Mouse (Mus musculus): ENCODE measurements around the gene Uox. TPM values are rescaled to one million over a fixed set of nuclear protein-coding genes. Genes with fewer than 3 reads are reported as not detected.

Gene Uox
- total and polyA plus RNA-seq, 2 experiments = 512 to 1,668 TPM

GRCm38 (mm10) chr3:146589523-146589922, 19.3 kb downstream of the Uox start:
- H3K79me2 ChIP-seq (ENCODE audit: control insufficient read depth, insufficient read depth, low read length) = no peaks in the 10 kb centered on the region; the same call in 1 of the 2 replicates
- H3K36me3 ChIP-seq (ENCODE audit: control insufficient read depth, insufficient read depth, low read length) = peaks cover 8% of the 10 kb centered on the region; the same call in 1 of the 2 replicates
- no peak overlapping the region for H3K4me3 ChIP-seq (ENCODE audit: insufficient read depth, low read depth, low read length)
- H3K27me3 ChIP-seq (ENCODE audit: control insufficient read depth, insufficient read depth, low read length) = no peaks in the 10 kb centered on the region
- peak overlapping the region; percentile 71 for H3K9ac ChIP-seq (ENCODE audit: low read depth, low read length)
- peaks cover 27% of the 10 kb centered on the region for H3K4me1 ChIP-seq (ENCODE audit: control insufficient read depth, insufficient read depth, low read length)
- peak; percentile 100 for DNase-seq (ENCODE audit: extremely low read depth, low read depth, low spot score)
- H3K27ac ChIP-seq (replicated peaks; ENCODE audit: insufficient read depth, low read depth, low read length) = peak overlapping the region; percentile 94
- 20% methylated on average over 6 of the region's 6 CpGs for WGBS
- TF ChIP-seq CTCF (IDR thresholded peaks at IDR 0.05; ENCODE audit: low read depth, low read length) (no peak), POLR2A (IDR thresholded peaks at IDR 0.05; ENCODE audit: extremely low read depth, insufficient read depth, low read length) (no peak)

- peaks cover 33% of the 10 kb centered on the region for H3K4me1 ChIP-seq (ENCODE audit: control insufficient read depth, insufficient read depth, low read length)
- H3K27ac ChIP-seq (replicated peaks; ENCODE audit: insufficient read depth, low read depth, low read length) = peak overlapping the region; percentile 98
- H3K9ac ChIP-seq (ENCODE audit: low read depth, low read length) = peak overlapping the region; percentile 50
- H3K79me2 ChIP-seq (ENCODE audit: control insufficient read depth, insufficient read depth, low read length) = no peaks in the 10 kb centered on the region; the same call in 1 of the 2 replicates
- peak; percentile 100 for DNase-seq (ENCODE audit: extremely low read depth, low read depth, low spot score)
- no peaks in the 10 kb centered on the region for H3K27me3 ChIP-seq (ENCODE audit: control insufficient read depth, insufficient read depth, low read length)
- WGBS = 19% methylated on average over 7 of the region's 7 CpGs
- H3K4me3 ChIP-seq (ENCODE audit: insufficient read depth, low read depth, low read length) = no peak overlapping the region
- TF ChIP-seq POLR2A (IDR thresholded peaks at IDR 0.05; ENCODE audit: extremely low read depth, insufficient read depth, low read length) (no peak), CTCF (IDR thresholded peaks at IDR 0.05; ENCODE audit: low read depth, low read length) (no peak)
- H3K36me3 ChIP-seq (ENCODE audit: control insufficient read depth, insufficient read depth, low read length) = peaks cover 5% of the 10 kb centered on the region; the same call in 1 of the 2 replicates
These were observed 20.9 kb downstream of the Uox start for GRCm38 (mm10) chr3:146591159-146591558.

- Histone ChIP-seq H3K4me3 (ENCODE audit: insufficient read depth, low read depth, low read length) (no peak overlapping the region), H3K4me1 (ENCODE audit: control insufficient read depth, insufficient read depth, low read length) (peaks cover 33% of the 10 kb centered on the region), H3K27me3 (ENCODE audit: control insufficient read depth, insufficient read depth, low read length) (no peaks in the 10 kb centered on the region), H3K9ac (ENCODE audit: low read depth, low read length) (peak overlapping the region; percentile 50), H3K79me2 (ENCODE audit: control insufficient read depth, insufficient read depth, low read length) (no peaks in the 10 kb centered on the region; the same call in 1 of the 2 replicates), H3K36me3 (ENCODE audit: control insufficient read depth, insufficient read depth, low read length) (peaks cover 2% of the 10 kb centered on the region; the same call in 1 of the 2 replicates), H3K27ac (replicated peaks; ENCODE audit: insufficient read depth, low read depth, low read length) (peak overlapping the region; percentile 95)
- TF ChIP-seq CTCF (IDR thresholded peaks at IDR 0.05; ENCODE audit: low read depth, low read length) (no peak), POLR2A (IDR thresholded peaks at IDR 0.05; ENCODE audit: extremely low read depth, insufficient read depth, low read length) (no peak)
- WGBS = 12% methylated on average over 2 of the region's 2 CpGs
- peak; percentile 93 for DNase-seq (ENCODE audit: extremely low read depth, low read depth, low spot score)
These were observed 21.4 kb downstream of the Uox start for GRCm38 (mm10) chr3:146591601-146592000.

DNA sequence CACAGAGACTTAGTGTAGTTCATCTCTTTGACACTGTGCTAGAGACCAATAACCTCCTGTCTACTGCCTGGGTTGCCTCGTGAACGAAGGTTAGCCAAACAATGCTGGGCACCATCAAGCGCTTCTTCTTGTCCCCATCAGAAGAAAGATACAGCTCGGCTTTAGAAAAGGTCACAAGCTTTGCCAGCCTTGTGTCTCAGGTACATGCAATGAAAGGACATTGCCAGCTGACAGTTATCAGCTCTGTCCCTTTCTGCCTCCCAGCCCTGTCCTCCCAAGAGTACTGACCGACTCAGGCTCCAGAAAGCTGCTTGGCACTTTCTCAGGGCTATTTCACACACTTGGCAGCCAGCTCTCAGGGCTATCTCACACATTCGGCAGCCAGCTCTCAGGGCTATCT, 25.2 kb downstream of the Uox start:
- H3K9ac ChIP-seq (ENCODE audit: low read depth, low read length) = peak overlapping the region; percentile 26
- no peaks in the 10 kb centered on the region for H3K27me3 ChIP-seq (ENCODE audit: control insufficient read depth, insufficient read depth, low read length)
- WGBS = 19% methylated on average over 6 of the region's 6 CpGs
- H3K79me2 ChIP-seq (ENCODE audit: control insufficient read depth, insufficient read depth, low read length) = peaks cover 10% of the 10 kb centered on the region; the same call in 1 of the 2 replicates
- peaks cover 28% of the 10 kb centered on the region for H3K4me1 ChIP-seq (ENCODE audit: control insufficient read depth, insufficient read depth, low read length)
- peak overlapping the region; percentile 92 for H3K27ac ChIP-seq (replicated peaks; ENCODE audit: insufficient read depth, low read depth, low read length)
- TF ChIP-seq CTCF (IDR thresholded peaks at IDR 0.05; ENCODE audit: low read depth, low read length) (no peak), POLR2A (IDR thresholded peaks at IDR 0.05; ENCODE audit: extremely low read depth, insufficient read depth, low read length) (no peak)
- DNase-seq (ENCODE audit: extremely low read depth, low read depth, low spot score) = peak; percentile 97
- peaks cover 6% of the 10 kb centered on the region; the same call in 1 of the 2 replicates for H3K36me3 ChIP-seq (ENCODE audit: control insufficient read depth, insufficient read depth, low read length)
- peak overlapping the region; percentile 6; the same call in 1 of the 2 replicates for H3K4me3 ChIP-seq (ENCODE audit: insufficient read depth, low read depth, low read length)

DNA sequence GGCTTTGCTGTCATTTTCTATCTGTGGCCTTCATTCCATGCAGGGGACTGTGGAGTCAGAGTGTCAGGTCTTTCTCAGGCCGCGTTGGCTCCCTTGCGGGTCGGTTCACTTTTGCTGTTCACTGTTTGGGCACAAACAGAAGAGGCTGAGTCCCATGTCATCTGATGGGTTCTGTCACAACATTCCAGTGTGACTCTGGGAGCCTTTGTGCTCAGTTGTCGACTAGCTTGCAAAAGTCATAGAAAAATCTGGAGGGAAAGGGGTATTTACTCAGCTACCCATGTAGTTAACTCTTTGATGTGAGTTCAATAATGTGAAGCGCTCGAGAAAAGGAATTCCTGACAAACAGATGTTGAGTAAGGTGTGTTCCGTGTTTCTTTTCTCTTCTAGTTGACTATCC, 26.2 kb downstream of the Uox start:
- peak overlapping the region; percentile 67 for H3K9ac ChIP-seq (ENCODE audit: low read depth, low read length)
- H3K4me3 ChIP-seq (ENCODE audit: insufficient read depth, low read depth, low read length) = peak overlapping the region; percentile 48
- H3K79me2 ChIP-seq (ENCODE audit: control insufficient read depth, insufficient read depth, low read length) = peaks cover 19% of the 10 kb centered on the region
- H3K36me3 ChIP-seq (ENCODE audit: control insufficient read depth, insufficient read depth, low read length) = peaks cover 15% of the 10 kb centered on the region; the same call in 1 of the 2 replicates
- DNase-seq (ENCODE audit: extremely low read depth, low read depth, low spot score) = peak; percentile 77
- no peaks in the 10 kb centered on the region for H3K27me3 ChIP-seq (ENCODE audit: control insufficient read depth, insufficient read depth, low read length)
- TF ChIP-seq POLR2A (IDR thresholded peaks at IDR 0.05; ENCODE audit: extremely low read depth, insufficient read depth, low read length) (no peak), CTCF (IDR thresholded peaks at IDR 0.05; ENCODE audit: low read depth, low read length) (no peak)
- H3K4me1 ChIP-seq (ENCODE audit: control insufficient read depth, insufficient read depth, low read length) = peaks cover 32% of the 10 kb centered on the region
- H3K27ac ChIP-seq (replicated peaks; ENCODE audit: insufficient read depth, low read depth, low read length) = peak overlapping the region; percentile 92
- WGBS = 19% methylated on average over 8 of the region's 8 CpGs

DNA sequence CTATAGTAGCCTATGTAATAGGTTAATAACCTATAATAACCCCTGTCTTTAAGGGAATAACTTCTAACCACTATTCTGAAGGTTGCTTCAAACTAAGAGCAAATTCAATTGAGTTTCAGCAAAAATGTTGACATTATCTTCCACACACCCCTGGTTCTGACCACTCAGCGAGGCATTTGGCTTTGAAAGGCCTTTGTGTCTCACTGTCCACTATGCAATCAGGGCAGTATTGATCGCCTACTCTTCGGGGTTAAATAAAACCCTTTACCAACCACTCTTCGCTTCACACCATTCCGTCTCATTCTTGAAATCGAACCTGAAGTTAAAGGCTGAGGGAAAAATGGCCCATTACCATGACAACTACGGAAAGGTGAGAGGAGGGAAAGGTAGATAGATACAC, 26.6 kb downstream of the Uox start:
- no peaks in the 10 kb centered on the region for H3K27me3 ChIP-seq (ENCODE audit: control insufficient read depth, insufficient read depth, low read length)
- peak; percentile 98 for DNase-seq (ENCODE audit: extremely low read depth, low read depth, low spot score)
- H3K4me1 ChIP-seq (ENCODE audit: control insufficient read depth, insufficient read depth, low read length) = peaks cover 35% of the 10 kb centered on the region
- H3K4me3 ChIP-seq (ENCODE audit: insufficient read depth, low read depth, low read length) = peak overlapping the region; percentile 85
- peak overlapping the region; percentile 100 for H3K27ac ChIP-seq (replicated peaks; ENCODE audit: insufficient read depth, low read depth, low read length)
- H3K36me3 ChIP-seq (ENCODE audit: control insufficient read depth, insufficient read depth, low read length) = peaks cover 20% of the 10 kb centered on the region
- TF ChIP-seq POLR2A (IDR thresholded peaks at IDR 0.05; ENCODE audit: extremely low read depth, insufficient read depth, low read length) = no peak
- no peak for TF ChIP-seq CTCF (IDR thresholded peaks at IDR 0.05; ENCODE audit: low read depth, low read length)
- H3K9ac ChIP-seq (ENCODE audit: low read depth, low read length) = peak overlapping the region; percentile 98
- H3K79me2 ChIP-seq (ENCODE audit: control insufficient read depth, insufficient read depth, low read length) = peaks cover 20% of the 10 kb centered on the region
- 23% methylated on average over 7 of the region's 7 CpGs for WGBS
